Mouse (Mus musculus): ENCODE results near the gene Myoz2. TPM values are rescaled to one million over a fixed set of nuclear protein-coding genes. Genes with fewer than 3 reads are reported as not detected.
A peak's percentile ranks its signal among the peaks of the same experiment; 100 is the strongest.

Gene Myoz2
- polyA plus RNA-seq, 1 experiment from 2014 or later: not detected

DNA sequence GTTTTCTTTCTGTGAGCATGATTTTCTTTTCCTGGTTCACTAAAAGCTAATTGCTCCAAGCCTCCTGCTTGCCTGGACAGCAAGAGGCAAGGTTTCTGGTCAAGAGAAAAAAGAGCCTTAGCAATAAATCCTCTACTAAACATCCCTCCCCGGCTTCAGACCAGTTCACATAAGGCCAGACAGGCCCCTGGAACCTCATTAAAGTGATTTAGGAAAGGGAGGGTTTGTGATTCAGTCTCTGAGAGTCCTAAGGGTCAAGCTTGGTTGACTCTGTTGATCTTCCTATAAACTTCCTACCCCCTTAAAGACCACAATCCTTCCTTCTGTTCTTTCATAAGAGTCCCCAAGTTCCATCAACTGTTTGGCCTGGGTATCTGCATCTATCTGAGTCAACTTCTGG lies 37.8 kb downstream of the Myoz2 start:
- Histone ChIP-seq H3K4me2 (no peak overlapping the region), H3K9me3 (no peaks in the 10 kb centered on the region), H3K36me3 (replicated peaks) (no peaks in the 10 kb centered on the region), H3K27ac (no peak overlapping the region), H3K27me3 (no peaks in the 10 kb centered on the region), H3K4me3 (replicated peaks) (no peak overlapping the region), H3K4me1 (no peaks in the 10 kb centered on the region), H3K9ac (no peak overlapping the region)
- no peak for ATAC-seq (ENCODE audit: low FRiP score)
- WGBS: 82% methylated on average over 1 of the region's 1 CpGs

DNA sequence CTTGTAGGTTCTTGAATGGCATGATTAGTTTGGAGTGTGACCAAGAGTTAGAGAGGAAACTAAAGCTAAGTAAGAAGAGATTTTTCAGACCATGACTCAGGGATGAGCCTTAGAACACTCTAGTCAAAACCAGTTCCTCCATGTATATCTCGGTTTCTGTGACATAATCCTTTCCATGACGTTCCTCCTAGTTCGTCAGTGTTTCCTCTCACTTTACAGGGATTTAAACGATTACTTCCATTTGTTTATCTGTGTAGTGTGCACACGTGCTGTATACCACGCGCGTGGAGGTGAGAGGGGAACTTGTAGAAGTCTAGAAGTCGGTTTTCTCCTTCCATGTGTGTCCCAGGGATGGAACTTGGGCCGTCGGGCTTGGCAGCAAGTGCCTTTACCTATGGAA lies 47.9 kb downstream of the Myoz2 start:
- no peak overlapping the region for H3K27ac ChIP-seq
- no peak overlapping the region for H3K9ac ChIP-seq
- no peak for ATAC-seq (ENCODE audit: low FRiP score)
- 92% methylated on average over 11 of the region's 11 CpGs for WGBS
- no peaks in the 10 kb centered on the region for H3K9me3 ChIP-seq
- H3K4me1 ChIP-seq: peaks cover 7% of the 10 kb centered on the region
- no peak overlapping the region for H3K4me3 ChIP-seq (replicated peaks)
- H3K4me2 ChIP-seq: no peak overlapping the region
- H3K27me3 ChIP-seq: no peaks in the 10 kb centered on the region
- H3K36me3 ChIP-seq (replicated peaks): no peaks in the 10 kb centered on the region

DNA sequence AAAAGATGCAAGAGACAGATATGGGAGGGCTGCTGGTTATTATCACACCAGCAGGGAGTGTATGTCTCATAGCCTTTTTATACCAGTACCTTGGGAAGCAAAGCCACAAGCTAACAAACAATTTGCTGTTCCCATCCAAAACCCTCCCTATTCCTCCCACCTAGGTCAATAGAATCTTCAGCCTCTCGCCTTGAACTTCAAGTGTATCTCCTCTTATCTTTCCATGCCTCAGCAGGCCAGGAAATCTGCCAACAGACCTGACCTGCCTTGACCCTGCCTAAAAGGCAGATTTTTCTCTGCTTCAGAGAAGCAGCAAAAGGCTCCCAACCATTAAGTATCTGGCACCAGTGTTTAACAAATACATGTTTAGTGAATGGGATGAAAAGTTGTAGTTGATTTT lies 48.4 kb downstream of the Myoz2 start:
- no peak overlapping the region for H3K27ac ChIP-seq
- H3K27me3 ChIP-seq: no peaks in the 10 kb centered on the region
- H3K36me3 ChIP-seq (replicated peaks): no peaks in the 10 kb centered on the region
- no peak overlapping the region for H3K4me3 ChIP-seq (replicated peaks)
- no peaks in the 10 kb centered on the region for H3K9me3 ChIP-seq
- H3K4me1 ChIP-seq: peaks cover 7% of the 10 kb centered on the region
- ATAC-seq (ENCODE audit: low FRiP score): no peak
- no peak overlapping the region for H3K9ac ChIP-seq
- H3K4me2 ChIP-seq: no peak overlapping the region
- 65% methylated on average over 1 of the region's 1 CpGs for WGBS

DNA sequence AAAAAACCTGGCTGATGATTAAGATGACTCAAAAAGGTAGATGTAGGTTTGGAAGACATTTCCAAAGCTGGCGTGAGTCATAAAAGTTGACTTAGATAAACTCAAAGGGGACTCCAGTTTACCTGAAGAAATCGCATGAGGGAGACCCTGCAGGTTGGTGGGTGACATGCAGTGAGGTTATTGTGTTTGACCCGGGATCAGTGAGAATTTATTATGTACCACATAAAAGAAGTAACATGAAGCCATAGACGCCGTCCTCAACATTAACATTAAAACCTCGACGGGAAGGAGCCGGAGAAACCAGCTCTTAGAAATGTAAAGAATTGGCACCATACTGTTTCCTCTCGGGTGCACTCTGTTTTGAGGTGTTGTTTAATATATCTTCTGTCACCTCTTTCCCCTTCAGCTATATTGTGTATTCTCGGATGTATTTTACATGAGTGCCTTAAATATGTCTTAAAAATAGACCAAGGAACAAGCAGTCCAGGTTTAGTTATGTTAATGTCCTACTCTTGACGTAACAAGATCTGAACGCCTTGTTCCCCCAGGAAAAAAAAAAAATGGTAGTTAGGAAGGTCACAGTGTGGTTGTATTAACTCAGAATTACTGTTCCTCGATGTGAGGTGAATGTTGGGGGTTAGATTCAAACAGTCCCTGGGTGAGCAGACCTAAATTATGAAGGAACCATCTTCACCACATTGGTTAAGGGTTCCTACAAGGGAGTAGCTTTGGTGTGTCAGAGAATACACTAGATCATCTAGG lies 49.5 kb downstream of the Myoz2 start:
- Histone ChIP-seq H3K9ac (peak overlapping the region; percentile 82), H3K9me3 (no peaks in the 10 kb centered on the region), H3K4me3 (replicated peaks) (peak overlapping the region; percentile 83), H3K27ac (no peak overlapping the region), H3K4me2 (peak overlapping the region; percentile 66), H3K27me3 (no peaks in the 10 kb centered on the region), H3K4me1 (peaks cover 7% of the 10 kb centered on the region), H3K36me3 (replicated peaks) (no peaks in the 10 kb centered on the region)
- 22% methylated on average over 13 of the region's 13 CpGs for WGBS
- no peak for ATAC-seq (ENCODE audit: low FRiP score)

DNA sequence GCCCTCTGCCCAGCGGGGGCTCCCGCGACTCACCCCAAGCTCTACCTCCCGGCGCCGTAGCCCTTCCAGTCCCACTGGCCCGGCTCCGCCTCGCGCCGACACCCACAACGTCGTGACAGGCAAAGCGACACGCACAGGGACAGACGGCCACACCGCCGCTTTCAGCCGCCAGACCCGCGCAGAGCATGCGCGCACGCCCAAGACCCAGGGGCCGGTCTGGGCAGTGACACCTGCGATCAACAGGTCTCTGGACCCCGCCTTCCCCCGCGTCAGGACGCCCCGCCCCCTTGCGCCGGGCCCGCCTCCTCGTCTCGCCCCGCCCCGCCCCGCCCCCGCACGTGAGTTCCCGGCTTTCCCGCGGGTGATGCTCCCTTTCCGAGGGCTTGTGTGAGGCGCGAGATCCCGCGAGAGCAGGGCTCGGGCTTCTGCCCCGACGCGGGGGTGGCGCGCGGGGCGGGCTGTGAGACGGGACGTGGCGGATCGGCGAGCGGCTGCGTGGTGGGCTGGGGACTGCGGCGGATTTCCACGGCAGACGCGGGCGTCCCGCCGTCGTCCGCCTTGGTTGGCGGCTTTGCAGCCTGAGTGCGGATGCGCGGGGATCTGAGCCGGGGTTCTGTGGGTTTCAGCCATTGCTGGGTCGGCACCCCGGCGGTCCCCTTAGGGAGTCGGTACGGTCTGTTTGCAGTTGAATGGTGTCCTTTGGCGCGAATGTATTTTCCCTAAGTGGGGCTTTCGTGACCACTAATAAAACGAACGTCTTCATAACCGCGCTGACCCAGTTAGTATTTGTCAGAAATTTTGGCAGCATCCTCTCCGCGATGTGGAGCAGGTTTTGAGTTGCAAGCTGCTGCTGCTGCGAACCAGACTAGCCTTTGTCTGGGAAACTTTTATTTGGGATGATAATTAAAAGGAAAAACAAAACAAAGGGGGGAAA lies 50.3 kb downstream of the Myoz2 start, which contains the start of gene Usp53:
Usp53 (minus strand) TSS at position 262 of the 934 bp plus-strand sequence.
- WGBS: under 1% methylated on average over 87 of the region's 94 CpGs
- H3K9me3 ChIP-seq: no peaks in the 10 kb centered on the region

DNA sequence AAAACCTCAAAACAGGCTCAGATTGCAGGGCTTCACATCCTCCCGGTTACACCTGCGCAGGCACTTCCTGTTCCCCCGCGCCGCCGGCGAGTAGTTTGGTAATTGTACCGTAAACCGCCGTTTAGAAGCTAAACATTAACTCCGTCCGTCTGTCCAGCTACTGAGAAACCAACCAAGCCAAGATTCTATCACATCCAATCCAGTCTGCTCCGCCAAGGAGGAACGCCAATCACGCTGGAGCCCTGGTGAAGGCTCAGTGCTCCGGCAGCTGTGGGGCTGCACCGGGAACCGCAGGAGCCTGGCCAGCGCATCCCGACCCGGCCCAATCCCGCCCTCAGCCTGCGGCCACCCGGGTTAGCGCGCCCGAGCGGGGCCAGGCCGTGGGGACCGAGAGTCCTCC lies 51.0 kb downstream of the Myoz2 start:
- Histone ChIP-seq H3K36me3 (replicated peaks) (no peaks in the 10 kb centered on the region), H3K4me3 (replicated peaks) (peak overlapping the region; percentile 83), H3K4me1 (peaks cover 7% of the 10 kb centered on the region), H3K27me3 (no peaks in the 10 kb centered on the region), H3K9ac (peak overlapping the region; percentile 69), H3K27ac (peak overlapping the region; percentile 85), H3K9me3 (no peaks in the 10 kb centered on the region), H3K4me2 (peak overlapping the region; percentile 66)
- WGBS: under 1% methylated on average over 30 of the region's 30 CpGs
- peak; percentile 88; the same call in 1 of the 2 replicates for ATAC-seq (ENCODE audit: low FRiP score)

More for the DNA sequence above, 50.3 kb downstream of the Myoz2 start, which contains the start of gene Usp53:
- peak within 1 kb of the TSS; percentile 83 for H3K4me3 ChIP-seq (replicated peaks)
- peak within 1 kb of the TSS; percentile 66 for H3K4me2 ChIP-seq
- peak; percentile 98 for ATAC-seq (ENCODE audit: low FRiP score)
- peaks cover 7% of the 10 kb centered on the region for H3K4me1 ChIP-seq
- no peaks in the 10 kb centered on the region for H3K27me3 ChIP-seq
- H3K27ac ChIP-seq: peak within 1 kb of the TSS; percentile 93
- no peaks in the 10 kb centered on the region for H3K36me3 ChIP-seq (replicated peaks)
- H3K9ac ChIP-seq: peak within 1 kb of the TSS; percentile 82

DNA sequence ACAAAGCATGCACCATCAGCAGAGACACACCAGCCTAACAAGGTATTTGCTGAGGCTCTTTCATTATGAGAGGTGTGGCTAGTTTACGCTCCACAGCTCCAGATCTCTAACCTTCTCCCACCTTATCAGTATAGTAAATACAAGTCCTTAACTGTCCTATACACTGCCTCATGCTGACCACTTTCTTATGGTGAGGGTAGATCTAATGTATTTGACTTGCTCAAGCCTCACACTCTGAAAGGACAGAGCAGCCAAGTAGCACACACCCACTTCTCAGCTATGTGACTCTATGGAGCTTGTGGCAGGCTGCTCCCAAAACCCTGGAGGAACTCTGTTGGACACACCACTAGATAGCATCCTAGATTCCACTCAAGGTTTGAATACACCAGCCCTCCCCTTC lies 58.9 kb downstream of the Myoz2 start:
- Histone ChIP-seq H3K4me3 (replicated peaks) (no peak overlapping the region), H3K27ac (no peak overlapping the region), H3K4me1 (0 out of 2 replicates have a peak, but pooled peaks cover 10% of the 10 kb centered on the region), H3K27me3 (no peaks in the 10 kb centered on the region), H3K9me3 (no peaks in the 10 kb centered on the region), H3K4me2 (no peak overlapping the region), H3K36me3 (replicated peaks) (no peaks in the 10 kb centered on the region), H3K9ac (no peak overlapping the region)
- WGBS: 88% methylated on average over 1 of the region's 1 CpGs
- no peak for ATAC-seq (ENCODE audit: low FRiP score)

DNA sequence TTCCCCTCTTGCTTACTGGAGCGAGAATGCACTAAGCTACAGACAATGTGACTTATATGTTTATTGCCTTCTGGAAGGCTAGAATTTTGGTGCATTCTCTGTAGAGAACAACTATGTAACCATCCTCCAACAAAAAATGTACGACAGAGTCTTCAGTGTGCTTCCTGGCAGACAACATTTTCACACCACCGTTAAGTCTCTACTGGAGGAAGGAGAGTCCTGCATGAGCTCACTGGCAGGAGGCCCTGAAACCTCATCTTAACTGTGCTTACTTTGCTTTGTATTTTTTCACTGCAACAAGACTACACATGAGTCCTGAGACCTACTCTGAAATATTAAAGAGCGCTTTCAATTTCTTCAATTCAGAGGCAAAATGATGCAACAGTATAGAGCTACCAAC lies 59.5 kb downstream of the Myoz2 start:
- no peaks in the 10 kb centered on the region for H3K9me3 ChIP-seq
- no peak overlapping the region for H3K27ac ChIP-seq
- H3K4me1 ChIP-seq: 0 out of 2 replicates have a peak, but pooled peaks cover 10% of the 10 kb centered on the region
- H3K4me3 ChIP-seq (replicated peaks): no peak overlapping the region
- no peak overlapping the region for H3K4me2 ChIP-seq
- no peaks in the 10 kb centered on the region for H3K27me3 ChIP-seq
- 75% methylated on average over 4 of the region's 4 CpGs for WGBS
- no peak overlapping the region for H3K9ac ChIP-seq
- no peaks in the 10 kb centered on the region for H3K36me3 ChIP-seq (replicated peaks)
- ATAC-seq (ENCODE audit: low FRiP score): no peak

DNA sequence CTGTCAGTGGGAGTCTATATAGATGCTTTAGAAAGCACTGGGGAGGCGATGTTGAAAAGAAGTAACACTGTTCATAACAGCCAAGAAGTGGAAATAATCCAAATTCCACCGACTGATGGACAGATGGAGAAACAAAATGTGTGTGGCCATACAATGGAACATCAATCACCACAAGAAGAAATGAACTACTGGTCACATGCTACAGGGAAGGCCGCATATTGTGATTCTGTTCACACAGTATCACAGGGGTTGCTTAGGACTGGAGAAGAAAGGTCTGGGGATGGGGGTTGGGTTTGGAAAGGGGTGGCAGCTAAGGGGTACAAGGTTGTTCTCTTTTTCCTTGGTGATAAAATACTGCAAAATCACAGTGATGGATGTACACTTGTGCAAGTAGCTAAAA lies 60.0 kb downstream of the Myoz2 start:
- Histone ChIP-seq H3K4me2 (no peak overlapping the region), H3K4me1 (0 out of 2 replicates have a peak, but pooled peaks cover 10% of the 10 kb centered on the region), H3K27me3 (no peaks in the 10 kb centered on the region), H3K4me3 (replicated peaks) (no peak overlapping the region), H3K9ac (no peak overlapping the region), H3K27ac (no peak overlapping the region), H3K36me3 (replicated peaks) (no peaks in the 10 kb centered on the region), H3K9me3 (no peaks in the 10 kb centered on the region)
- ATAC-seq (ENCODE audit: low FRiP score): peak; percentile 53; the same call in 1 of the 2 replicates
- 45% methylated on average over 3 of the region's 3 CpGs for WGBS

DNA sequence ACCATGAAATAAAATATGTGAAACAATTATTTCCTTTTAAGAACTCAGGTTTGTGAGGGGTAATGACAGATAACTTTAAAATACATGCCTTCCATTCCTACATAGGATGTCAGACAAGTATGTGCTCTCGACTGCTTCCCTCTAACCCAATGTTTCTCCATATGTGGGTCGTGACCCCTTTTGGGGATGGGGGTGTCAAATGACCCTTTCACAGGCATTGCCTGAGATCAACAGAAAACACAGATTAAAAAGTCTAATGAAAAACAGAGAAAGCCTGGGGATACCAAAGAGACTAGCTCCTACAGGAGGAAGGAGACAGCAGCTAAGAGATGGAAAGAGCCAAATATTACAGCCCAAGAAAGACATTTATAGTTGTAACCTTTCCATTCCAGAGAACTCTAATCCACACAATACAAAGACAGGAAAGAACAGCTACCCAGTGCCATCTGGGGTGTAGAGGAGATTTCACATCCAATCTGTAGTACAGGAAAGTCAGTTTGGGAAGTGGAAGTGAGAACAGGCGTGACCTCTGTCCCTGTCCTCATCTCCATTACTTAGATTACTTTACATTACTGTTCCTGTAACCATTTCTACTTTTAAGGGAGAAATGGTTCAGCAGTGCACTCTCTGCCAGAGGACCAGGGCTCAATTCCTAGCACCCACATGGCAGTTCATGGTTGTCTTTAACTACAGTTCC lies 62.5 kb downstream of the Myoz2 start:
- Histone ChIP-seq H3K9ac (no peak overlapping the region), H3K4me3 (replicated peaks) (no peak overlapping the region), H3K4me2 (no peak overlapping the region), H3K36me3 (replicated peaks) (peaks cover 5% of the 10 kb centered on the region; the same call in 1 of the 2 replicates), H3K27ac (no peak overlapping the region), H3K4me1 (0 out of 2 replicates have a peak, but pooled peaks cover 10% of the 10 kb centered on the region), H3K27me3 (no peaks in the 10 kb centered on the region), H3K9me3 (no peaks in the 10 kb centered on the region)
- WGBS: 74% methylated on average over 3 of the region's 3 CpGs
- no peak for ATAC-seq (ENCODE audit: low FRiP score)

DNA sequence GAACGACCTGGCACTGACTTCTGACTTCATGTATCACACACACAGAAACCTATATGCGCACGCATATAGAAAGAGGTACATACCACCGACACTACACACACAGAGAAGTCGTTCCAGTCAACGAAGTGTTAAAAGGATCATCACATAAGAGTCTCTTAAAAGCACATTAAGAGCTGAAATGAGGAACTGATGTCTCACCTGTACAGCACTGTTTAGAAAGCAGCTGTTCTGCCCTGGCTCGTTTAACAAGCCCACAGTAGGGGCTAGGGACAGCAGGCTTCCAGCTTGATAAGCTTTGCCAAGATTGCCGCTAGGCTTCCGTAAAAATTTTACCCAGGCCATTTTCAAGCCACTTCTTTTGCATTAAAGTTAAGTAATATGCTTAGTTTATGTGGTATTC lies 66.4 kb downstream of the Myoz2 start:
- no peak for ATAC-seq (ENCODE audit: low FRiP score)
- peaks cover 5% of the 10 kb centered on the region; the same call in 1 of the 2 replicates for H3K36me3 ChIP-seq (replicated peaks)
- 95% methylated on average over 9 of the region's 9 CpGs for WGBS
- H3K4me3 ChIP-seq (replicated peaks): no peak overlapping the region
- H3K4me1 ChIP-seq: no peaks in the 10 kb centered on the region
- H3K9ac ChIP-seq: no peak overlapping the region
- no peaks in the 10 kb centered on the region for H3K9me3 ChIP-seq
- H3K4me2 ChIP-seq: no peak overlapping the region
- no peak overlapping the region for H3K27ac ChIP-seq
- no peaks in the 10 kb centered on the region for H3K27me3 ChIP-seq

DNA sequence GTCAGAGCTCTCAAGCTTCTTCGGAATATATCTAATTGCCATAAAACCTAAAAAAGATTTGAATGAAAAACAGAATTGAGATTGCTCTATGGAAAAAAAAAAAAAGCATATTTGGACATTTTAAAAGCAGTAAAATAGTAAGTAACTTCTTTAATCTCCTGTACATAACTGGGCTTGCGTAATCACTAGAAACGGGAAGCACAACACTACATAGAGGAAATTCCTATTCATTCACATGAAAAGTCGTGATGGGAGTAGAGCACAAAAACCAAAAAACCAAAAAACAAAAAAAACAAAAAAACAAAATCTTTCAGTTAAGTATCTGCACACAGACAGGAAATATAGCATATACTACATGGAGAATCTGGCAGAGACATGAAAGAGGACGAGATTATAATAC lies 70.5 kb downstream of the Myoz2 start:
- Histone ChIP-seq H3K9ac (no peak overlapping the region), H3K9me3 (no peaks in the 10 kb centered on the region), H3K4me1 (no peaks in the 10 kb centered on the region), H3K4me3 (replicated peaks) (no peak overlapping the region), H3K36me3 (replicated peaks) (peaks cover 5% of the 10 kb centered on the region; the same call in 1 of the 2 replicates), H3K27me3 (no peaks in the 10 kb centered on the region), H3K4me2 (no peak overlapping the region), H3K27ac (no peak overlapping the region)
- no peak for ATAC-seq (ENCODE audit: low FRiP score)
- WGBS: 92% methylated on average over 5 of the region's 5 CpGs
